Mouse (Mus musculus): ENCODE results near the gene Shld1. TPM values are rescaled to one million over a fixed set of nuclear protein-coding genes. Genes with fewer than 3 reads are reported as not detected.
A peak's percentile ranks its signal among the peaks of the same experiment; 100 is the strongest.

Gene Shld1
- polyA plus RNA-seq, 1 experiment from 2014 or later = 13.7 TPM

DNA sequence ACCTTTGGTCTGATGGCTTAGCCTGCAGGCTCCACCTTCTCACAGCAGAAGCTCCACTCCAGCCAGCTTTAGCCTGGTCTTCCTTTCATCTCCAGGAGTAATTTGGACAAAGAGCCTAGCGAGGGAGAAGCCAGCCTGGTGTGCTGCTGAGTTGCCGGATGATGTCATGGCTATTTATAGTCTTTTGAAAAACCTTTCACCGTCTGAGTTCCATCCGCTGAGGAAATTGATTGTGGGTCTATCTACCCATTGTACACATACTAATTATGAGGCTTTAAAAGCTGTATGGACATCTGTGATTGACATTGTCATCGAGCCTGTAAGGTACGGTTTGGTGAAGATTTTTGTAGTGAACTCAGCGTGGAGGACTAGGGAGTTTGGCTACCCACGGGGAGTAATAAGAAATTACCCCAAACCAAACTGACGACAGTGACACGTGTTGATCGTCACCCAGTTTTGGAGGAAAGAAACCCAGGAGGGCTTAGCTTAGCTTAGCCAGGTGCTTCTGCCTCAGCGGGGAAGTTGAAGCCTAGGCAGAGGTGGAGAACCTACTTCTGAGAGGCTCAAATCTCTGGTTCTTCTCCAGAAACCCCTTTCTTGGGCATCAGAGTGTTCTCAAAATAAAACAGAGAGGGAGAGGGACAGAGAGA, 28.8 kb downstream of the Shld1 start:
- Histone ChIP-seq H3K36me3 (ENCODE audit: control insufficient read depth, insufficient read depth, low read length) (no peaks in the 10 kb centered on the region), H3K4me3 (ENCODE audit: low read length) (no peak overlapping the region), H3K27me3 (replicated peaks; ENCODE audit: control insufficient read depth, insufficient read depth, low read length) (no peaks in the 10 kb centered on the region), H3K9me3 (ENCODE audit: control insufficient read depth, low read length) (no peaks in the 10 kb centered on the region), H3K4me1 (ENCODE audit: control insufficient read depth, insufficient read depth, low read length) (no peaks in the 10 kb centered on the region), H3K9ac (ENCODE audit: low read depth, low read length) (no peak overlapping the region), H3K27ac (ENCODE audit: low read length) (no peak overlapping the region), H3K4me2 (ENCODE audit: low read depth, low read length) (no peak overlapping the region)
- ATAC-seq = peak; percentile 42; the same call in 1 of the 2 replicates
- WGBS = 51% methylated on average over 12 of the region's 12 CpGs

DNA sequence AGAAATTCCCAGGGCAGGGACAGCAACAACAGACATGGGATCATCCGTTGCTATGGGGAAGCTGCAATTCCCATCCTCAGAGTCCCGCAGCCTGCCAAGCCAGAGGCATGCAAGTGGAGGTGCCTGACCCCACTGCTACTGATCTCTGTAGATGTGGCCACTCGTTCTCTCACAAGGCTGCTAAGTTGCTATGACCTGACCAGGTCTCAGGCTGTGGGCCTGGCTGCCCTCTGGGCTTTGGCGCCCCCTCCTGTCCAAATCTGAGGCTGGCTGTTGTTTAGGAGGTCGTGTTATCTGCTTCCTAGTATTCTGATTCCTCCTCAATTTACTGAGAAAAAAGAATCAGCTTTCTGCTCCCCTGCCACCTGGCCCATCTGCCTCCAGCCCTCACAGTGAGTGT, 29.4 kb downstream of the Shld1 start:
- Histone ChIP-seq H3K4me3 (ENCODE audit: low read length) (no peak overlapping the region), H3K4me1 (ENCODE audit: control insufficient read depth, insufficient read depth, low read length) (no peaks in the 10 kb centered on the region), H3K4me2 (ENCODE audit: low read depth, low read length) (no peak overlapping the region), H3K9ac (ENCODE audit: low read depth, low read length) (no peak overlapping the region), H3K36me3 (ENCODE audit: control insufficient read depth, insufficient read depth, low read length) (no peaks in the 10 kb centered on the region), H3K27ac (ENCODE audit: low read length) (no peak overlapping the region), H3K27me3 (replicated peaks; ENCODE audit: control insufficient read depth, insufficient read depth, low read length) (no peaks in the 10 kb centered on the region), H3K9me3 (ENCODE audit: control insufficient read depth, low read length) (no peaks in the 10 kb centered on the region)
- WGBS = 40% methylated on average over 5 of the region's 5 CpGs
- ATAC-seq = peak; percentile 55; the same call in 1 of the 2 replicates

DNA sequence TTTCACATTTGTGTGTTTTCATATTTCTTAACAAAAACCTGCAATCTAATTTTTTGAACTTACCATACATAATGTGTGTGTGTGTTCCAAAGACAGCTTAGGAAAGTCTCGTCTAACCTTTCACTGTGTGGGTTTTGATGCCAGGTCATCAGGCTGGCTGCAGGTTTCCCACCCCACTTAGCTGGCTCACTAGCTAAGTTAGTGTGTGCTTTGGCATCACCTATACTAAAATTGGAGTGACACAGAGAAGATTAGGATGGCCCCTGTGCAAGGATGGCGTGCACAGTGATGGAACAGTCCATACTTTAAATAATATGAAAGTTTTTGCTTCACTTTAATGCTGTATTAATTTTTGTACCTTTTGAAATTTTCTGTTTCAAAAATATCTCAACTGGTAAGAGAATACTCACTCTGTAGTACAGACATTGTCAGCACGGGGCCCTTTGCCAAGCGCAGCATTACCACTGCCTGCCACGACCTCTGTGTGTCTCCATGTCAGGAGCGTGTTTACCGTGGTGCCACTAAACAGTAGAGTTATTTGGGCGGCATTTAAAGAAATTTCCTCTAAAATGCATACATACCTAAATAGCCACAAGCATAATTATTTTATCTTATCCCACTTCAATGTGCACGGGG, 30.3 kb downstream of the Shld1 start:
- no peaks in the 10 kb centered on the region for H3K9me3 ChIP-seq (ENCODE audit: control insufficient read depth, low read length)
- H3K4me1 ChIP-seq (ENCODE audit: control insufficient read depth, insufficient read depth, low read length) = no peaks in the 10 kb centered on the region
- no peak overlapping the region for H3K4me2 ChIP-seq (ENCODE audit: low read depth, low read length)
- H3K27me3 ChIP-seq (replicated peaks; ENCODE audit: control insufficient read depth, insufficient read depth, low read length) = no peaks in the 10 kb centered on the region
- H3K4me3 ChIP-seq (ENCODE audit: low read length) = no peak overlapping the region
- no peaks in the 10 kb centered on the region for H3K36me3 ChIP-seq (ENCODE audit: control insufficient read depth, insufficient read depth, low read length)
- WGBS = 92% methylated on average over 9 of the region's 9 CpGs
- H3K9ac ChIP-seq (ENCODE audit: low read depth, low read length) = no peak overlapping the region
- H3K27ac ChIP-seq (ENCODE audit: low read length) = no peak overlapping the region
- no peak for ATAC-seq

DNA sequence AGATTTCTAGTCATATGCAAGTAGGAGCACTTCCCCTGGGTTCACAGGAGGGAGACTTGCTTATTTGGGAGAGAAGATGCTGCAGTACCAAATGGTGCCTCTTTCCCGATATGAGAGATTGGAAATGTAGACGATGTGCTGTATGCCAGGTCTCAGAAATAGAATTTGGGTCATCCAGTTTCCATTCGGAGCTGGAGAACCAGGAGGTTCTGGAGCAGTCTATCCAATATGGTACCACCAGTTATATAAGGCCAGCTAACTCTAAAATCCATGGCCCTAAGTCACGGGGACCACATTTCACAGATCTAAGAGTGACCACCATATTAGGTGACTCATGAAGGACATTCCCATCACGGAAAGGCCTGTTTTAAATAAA, 30.8 kb downstream of the Shld1 start:
- H3K27ac ChIP-seq (ENCODE audit: low read length) = no peak overlapping the region
- no peak overlapping the region for H3K4me2 ChIP-seq (ENCODE audit: low read depth, low read length)
- no peak overlapping the region for H3K4me3 ChIP-seq (ENCODE audit: low read length)
- H3K27me3 ChIP-seq (replicated peaks; ENCODE audit: control insufficient read depth, insufficient read depth, low read length) = no peaks in the 10 kb centered on the region
- no peaks in the 10 kb centered on the region for H3K36me3 ChIP-seq (ENCODE audit: control insufficient read depth, insufficient read depth, low read length)
- no peaks in the 10 kb centered on the region for H3K9me3 ChIP-seq (ENCODE audit: control insufficient read depth, low read length)
- 92% methylated on average over 5 of the region's 5 CpGs for WGBS
- no peak for ATAC-seq
- no peak overlapping the region for H3K9ac ChIP-seq (ENCODE audit: low read depth, low read length)
- no peaks in the 10 kb centered on the region for H3K4me1 ChIP-seq (ENCODE audit: control insufficient read depth, insufficient read depth, low read length)

DNA sequence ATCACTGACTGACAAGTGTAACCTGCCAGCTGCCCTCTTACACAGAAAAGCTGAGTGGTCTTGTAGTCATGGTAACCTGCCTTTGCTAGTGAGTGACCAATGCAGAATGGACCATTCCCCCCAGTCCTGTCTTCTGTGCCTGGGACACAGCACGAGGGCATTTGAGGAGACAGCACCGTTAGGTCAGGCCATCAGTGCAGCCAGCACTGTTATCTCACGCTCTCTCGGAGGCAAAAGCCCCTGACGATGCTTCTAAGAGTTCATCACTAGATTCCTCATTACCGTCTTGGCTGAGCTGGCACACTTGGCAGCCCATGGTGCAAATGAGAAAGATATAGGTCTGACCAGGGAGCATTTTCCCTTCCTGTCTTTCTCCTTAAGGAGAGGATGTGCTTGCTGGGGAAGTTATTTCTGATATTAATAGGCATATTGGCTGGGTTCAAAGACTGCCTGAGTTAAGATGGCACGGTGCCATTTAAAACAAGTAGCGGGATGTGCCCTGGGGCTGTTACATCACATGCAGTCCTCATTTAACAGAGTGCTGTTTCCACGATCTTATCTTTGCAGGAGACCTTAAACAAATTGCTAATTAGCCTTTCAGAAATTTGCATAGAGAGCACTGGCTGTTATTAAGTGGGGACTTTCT, 34.3 kb downstream of the Shld1 start:
- ATAC-seq = no peak
- 69% methylated on average over 9 of the region's 9 CpGs for WGBS
- no peak overlapping the region for H3K4me2 ChIP-seq (ENCODE audit: low read depth, low read length)
- no peak overlapping the region for H3K4me3 ChIP-seq (ENCODE audit: low read length)
- no peak overlapping the region for H3K9ac ChIP-seq (ENCODE audit: low read depth, low read length)
- no peaks in the 10 kb centered on the region for H3K9me3 ChIP-seq (ENCODE audit: control insufficient read depth, low read length)
- H3K4me1 ChIP-seq (ENCODE audit: control insufficient read depth, insufficient read depth, low read length) = no peaks in the 10 kb centered on the region
- H3K36me3 ChIP-seq (ENCODE audit: control insufficient read depth, insufficient read depth, low read length) = no peaks in the 10 kb centered on the region
- H3K27me3 ChIP-seq (replicated peaks; ENCODE audit: control insufficient read depth, insufficient read depth, low read length) = no peaks in the 10 kb centered on the region
- no peak overlapping the region for H3K27ac ChIP-seq (ENCODE audit: low read length)

DNA sequence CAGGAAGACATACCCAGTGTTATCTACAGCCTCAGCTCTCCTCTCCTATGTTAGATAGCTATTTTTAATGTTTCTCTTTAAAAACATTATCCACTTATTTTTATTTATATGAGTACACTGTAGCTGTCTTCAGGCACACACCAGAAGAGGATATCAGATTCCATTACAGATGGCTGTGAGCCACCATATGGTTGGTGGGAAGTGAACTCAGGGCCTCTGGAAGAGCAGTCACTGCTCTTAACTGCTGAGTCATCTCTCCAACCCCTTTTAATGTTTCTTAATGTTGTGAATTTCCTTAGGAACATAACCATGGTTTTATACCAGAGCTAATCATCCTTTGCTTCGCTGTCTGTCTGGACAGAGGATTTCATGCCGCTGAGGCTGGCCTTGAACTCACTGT, 35.1 kb downstream of the Shld1 start:
- H3K4me1 ChIP-seq (ENCODE audit: control insufficient read depth, insufficient read depth, low read length) = no peaks in the 10 kb centered on the region
- WGBS = 91% methylated on average over 2 of the region's 2 CpGs

GRCm38 (mm10) chr2:132723958-132724431, 37.3 kb downstream of the Shld1 start:
- Histone ChIP-seq H3K4me1 (ENCODE audit: control insufficient read depth, insufficient read depth, low read length) (no peaks in the 10 kb centered on the region), H3K9me3 (ENCODE audit: control insufficient read depth, low read length) (no peaks in the 10 kb centered on the region), H3K9ac (ENCODE audit: low read depth, low read length) (no peak overlapping the region), H3K27me3 (replicated peaks; ENCODE audit: control insufficient read depth, insufficient read depth, low read length) (no peaks in the 10 kb centered on the region), H3K4me3 (ENCODE audit: low read length) (no peak overlapping the region), H3K4me2 (ENCODE audit: low read depth, low read length) (no peak overlapping the region), H3K36me3 (ENCODE audit: control insufficient read depth, insufficient read depth, low read length) (no peaks in the 10 kb centered on the region), H3K27ac (ENCODE audit: low read length) (no peak overlapping the region)
- 81% methylated on average over 5 of the region's 5 CpGs for WGBS
- 0 out of 2 replicates have a peak, but pooled peaks have one; percentile 18 for ATAC-seq

More for the DNA sequence above, 35.1 kb downstream of the Shld1 start:
- H3K9me3 ChIP-seq (ENCODE audit: control insufficient read depth, low read length) = no peaks in the 10 kb centered on the region
- H3K27ac ChIP-seq (ENCODE audit: low read length) = no peak overlapping the region
- H3K9ac ChIP-seq (ENCODE audit: low read depth, low read length) = no peak overlapping the region
- no peaks in the 10 kb centered on the region for H3K36me3 ChIP-seq (ENCODE audit: control insufficient read depth, insufficient read depth, low read length)
- H3K4me3 ChIP-seq (ENCODE audit: low read length) = no peak overlapping the region
- H3K4me2 ChIP-seq (ENCODE audit: low read depth, low read length) = no peak overlapping the region
- no peaks in the 10 kb centered on the region for H3K27me3 ChIP-seq (replicated peaks; ENCODE audit: control insufficient read depth, insufficient read depth, low read length)
- no peak for ATAC-seq

GRCm38 (mm10) chr2:132724561-132724960, 37.8 kb downstream of the Shld1 start:
- H3K27ac ChIP-seq (ENCODE audit: low read length) = no peak overlapping the region
- no peak overlapping the region for H3K4me2 ChIP-seq (ENCODE audit: low read depth, low read length)
- no peaks in the 10 kb centered on the region for H3K9me3 ChIP-seq (ENCODE audit: control insufficient read depth, low read length)
- no peak overlapping the region for H3K9ac ChIP-seq (ENCODE audit: low read depth, low read length)
- ATAC-seq = peak; percentile 26; the same call in 1 of the 2 replicates
- no peak overlapping the region for H3K4me3 ChIP-seq (ENCODE audit: low read length)
- no peaks in the 10 kb centered on the region for H3K4me1 ChIP-seq (ENCODE audit: control insufficient read depth, insufficient read depth, low read length)
- WGBS = 83% methylated on average over 7 of the region's 7 CpGs
- H3K36me3 ChIP-seq (ENCODE audit: control insufficient read depth, insufficient read depth, low read length) = no peaks in the 10 kb centered on the region
- H3K27me3 ChIP-seq (replicated peaks; ENCODE audit: control insufficient read depth, insufficient read depth, low read length) = no peaks in the 10 kb centered on the region

DNA sequence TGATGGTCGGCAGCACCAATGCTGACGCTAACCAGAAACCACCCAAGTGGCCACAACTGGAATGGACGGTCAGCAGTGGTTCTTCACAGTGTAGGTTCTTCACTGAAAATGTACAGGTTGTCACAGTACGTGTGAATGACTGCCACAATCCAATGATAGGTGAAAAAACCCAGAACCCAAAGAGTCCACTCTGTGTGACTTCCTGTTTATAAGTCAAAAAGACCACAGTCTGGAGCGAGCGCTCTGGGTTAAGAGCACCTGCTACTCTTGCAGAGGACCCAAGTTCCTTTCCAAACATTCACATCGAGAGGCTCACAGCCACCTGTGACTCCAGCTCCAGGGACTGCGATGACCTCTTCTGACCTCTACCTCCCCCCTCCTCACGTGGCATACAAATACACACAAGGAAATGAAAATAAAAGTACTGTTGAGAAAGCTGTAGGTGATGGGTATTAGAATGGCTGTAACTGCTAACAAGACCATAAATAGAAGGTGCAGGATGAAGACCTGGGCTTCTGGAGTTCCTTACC, 38.7 kb downstream of the Shld1 start:
- 70% methylated on average over 9 of the region's 9 CpGs for WGBS
- H3K9me3 ChIP-seq (ENCODE audit: control insufficient read depth, low read length) = no peaks in the 10 kb centered on the region
- no peak for ATAC-seq
- no peak overlapping the region for H3K4me3 ChIP-seq (ENCODE audit: low read length)
- H3K27me3 ChIP-seq (replicated peaks; ENCODE audit: control insufficient read depth, insufficient read depth, low read length) = no peaks in the 10 kb centered on the region
- no peak overlapping the region for H3K27ac ChIP-seq (ENCODE audit: low read length)
- H3K4me1 ChIP-seq (ENCODE audit: control insufficient read depth, insufficient read depth, low read length) = no peaks in the 10 kb centered on the region
- H3K9ac ChIP-seq (ENCODE audit: low read depth, low read length) = no peak overlapping the region
- H3K4me2 ChIP-seq (ENCODE audit: low read depth, low read length) = no peak overlapping the region
- no peaks in the 10 kb centered on the region for H3K36me3 ChIP-seq (ENCODE audit: control insufficient read depth, insufficient read depth, low read length)

Measured in intestine, embryonic 16.5 days (tissue).